Mouse (Mus musculus): ENCODE data around the gene Ptges3l.

GRCm38 (mm10) chr11:101374421-101374938, 50.7 kb downstream of the Ptges3l start:
- no peak for TF ChIP-seq USF1 (IDR thresholded peaks at IDR 0.05; ENCODE audit: low read depth)
- TF ChIP-seq TCF12 (IDR thresholded peaks at IDR 0.05; ENCODE audit: insufficient read depth, poor library complexity, severe bottlenecking), result no peak
- TF ChIP-seq POLR2A (IDR thresholded peaks at IDR 0.05; ENCODE audit: insufficient read length, low read depth), result no peak
- no peak for TF ChIP-seq E2F4 (IDR thresholded peaks at IDR 0.05; ENCODE audit: insufficient read depth)
- TF ChIP-seq MYOD1 (IDR thresholded peaks at IDR 0.05; ENCODE audit: control insufficient read depth in 1 of 3, insufficient read length in 2 of 3, low read depth in 2 of 3), result no peak
- TF ChIP-seq CEBPB (IDR thresholded peaks at IDR 0.05; ENCODE audit: insufficient read depth, poor library complexity, severe bottlenecking), result no peak
- no peak for TF ChIP-seq MAX (IDR thresholded peaks at IDR 0.05; ENCODE audit: low read depth)
- no peak for TF ChIP-seq POLR2AphosphoS2 (IDR thresholded peaks at IDR 0.05; ENCODE audit: insufficient read length, low read depth)
- no peak for TF ChIP-seq MYOG (IDR thresholded peaks at IDR 0.05; ENCODE audit: control insufficient read depth in 1 of 3, insufficient read depth in 1 of 3, insufficient read length in 2 of 3, low read depth in 2 of 3)
- no peak for TF ChIP-seq TCF3 (IDR thresholded peaks at IDR 0.05; ENCODE audit: insufficient read length, low read depth)
- TF ChIP-seq SRF (IDR thresholded peaks at IDR 0.05; ENCODE audit: control insufficient read depth, insufficient read length, low read depth), result no peak
- no peak for TF ChIP-seq REST (IDR thresholded peaks at IDR 0.05; ENCODE audit: insufficient read depth, insufficient read length)

Measured in myocyte (in vitro differentiated cells).